Mouse (Mus musculus) MEL (cell line): ENCODE measurements around the gene Sat2. TPM values are rescaled to one million over a fixed set of nuclear protein-coding genes. Genes with fewer than 3 reads are reported as not detected.

Experiments used
- BHLHE40 ChIP-seq: IDR thresholded peaks from 2 replicates; pipeline ENCODE4 v1.6.1; 2012; ENCODE audit warnings: low read depth, mild to moderate bottlenecking, inconsistent platforms, low read length, improper control_type of control experiment, borderline replicate concordance
- CHD1 ChIP-seq: IDR thresholded peaks from 2 replicates; pipeline ENCODE4 v1.6.1; 2012; ENCODE audit warnings: low read depth, mild to moderate bottlenecking, inconsistent platforms, low read length, improper control_type of control experiment
- CHD2 ChIP-seq: IDR thresholded peaks from 2 replicates; pipeline ENCODE4 v1.6.1; 2011; ENCODE audit warnings: low read length, improper control_type of control experiment
- E2F4 ChIP-seq: IDR thresholded peaks from 2 replicates; pipeline ENCODE4 v1.6.1; 2011; ENCODE audit warnings: low read depth, low read length, improper control_type of control experiment, borderline replicate concordance
- ELF1 ChIP-seq: IDR thresholded peaks from 2 replicates; pipeline ENCODE4 v1.6.1; 2014; ENCODE audit warnings: low read depth, mild to moderate bottlenecking, inconsistent platforms, low read length, improper control_type of control experiment, moderate library complexity
- ETS1 ChIP-seq: IDR thresholded peaks from 2 replicates; pipeline ENCODE4 v1.6.1; 2012; ENCODE audit warnings: low read depth, mild to moderate bottlenecking, inconsistent platforms, low read length, improper control_type of control experiment, moderate library complexity
- GATA1 ChIP-seq: IDR thresholded peaks from 2 replicates; pipeline ENCODE4 v1.6.1; 2011; ENCODE audit warnings: low read depth, low read length, improper control_type of control experiment
- KAT2A ChIP-seq: conservative IDR thresholded peaks from 2 replicates; pipeline ENCODE4 v1.6.1; 2012; ENCODE audit warnings: low read depth, low read length, improper control_type of control experiment, inconsistent platforms
- MAFK ChIP-seq: IDR thresholded peaks from 2 replicates; pipeline ENCODE4 v1.6.1; 2011; ENCODE audit warnings: low read depth, mild to moderate bottlenecking, low read length, improper control_type of control experiment, borderline replicate concordance
- MAX ChIP-seq: IDR thresholded peaks from 2 replicates; pipeline ENCODE4 v1.6.1; 2011; ENCODE audit warnings: low read length, improper control_type of control experiment
- MYC ChIP-seq: IDR thresholded peaks from 2 replicates; pipeline ENCODE4 v1.6.1; 2011; ENCODE audit warnings: low read depth, mild to moderate bottlenecking, low read length, improper control_type of control experiment, moderate library complexity
- NRF1 ChIP-seq: IDR thresholded peaks from 2 replicates; pipeline ENCODE4 v1.6.1; 2014; ENCODE audit warnings: low read depth, mild to moderate bottlenecking, inconsistent platforms, low read length, improper control_type of control experiment, moderate library complexity; ENCODE audit not compliant: poor library complexity, insufficient read depth, severe bottlenecking
- POLR2A ChIP-seq, 2 experiments: IDR thresholded peaks; 2 replicates each; pipeline ENCODE4 v1.6.1; 2011 to 2012; ENCODE audit warnings: low read length in 2 of 2, mild to moderate bottlenecking in 2 of 2, control low read depth in 1 of 2, improper control_type of control experiment in 1 of 2, low read depth in 1 of 2, moderate library complexity in 1 of 2; ENCODE audit not compliant: control insufficient read depth in 1 of 2, insufficient read depth in 1 of 2, poor library complexity in 1 of 2
- POLR2AphosphoS2 ChIP-seq: IDR thresholded peaks from 2 replicates; pipeline ENCODE4 v1.6.1; 2011; ENCODE audit warnings: low read length, improper control_type of control experiment
- RAD21 ChIP-seq: IDR thresholded peaks from 2 replicates; pipeline ENCODE4 v1.6.1; 2011; ENCODE audit warnings: mild to moderate bottlenecking, low read depth, low read length, improper control_type of control experiment
- TBP ChIP-seq: IDR thresholded peaks from 2 replicates; pipeline ENCODE4 v1.8.0; 2011; ENCODE audit warnings: low read depth, low read length, improper control_type of control experiment
- USF1 ChIP-seq: IDR thresholded peaks from 2 replicates; pipeline ENCODE4 v1.6.1; 2014; ENCODE audit warnings: low read depth, mild to moderate bottlenecking, inconsistent platforms, low read length, improper control_type of control experiment, moderate library complexity
- ZC3H11A ChIP-seq: IDR thresholded peaks from 2 replicates; pipeline ENCODE4 v1.6.1; 2012; ENCODE audit warnings: low read depth, mild to moderate bottlenecking, inconsistent platforms, low read length, improper control_type of control experiment
- ZMIZ1 ChIP-seq: IDR thresholded peaks from 2 replicates; pipeline ENCODE4 v1.6.1; 2012; ENCODE audit warnings: low read depth, mild to moderate bottlenecking, inconsistent platforms, low read length, improper control_type of control experiment, moderate library complexity
- polyA plus RNA-seq, 2 experiments: library from polyadenylated mRNA; stranded (reverse) in 1 of 2; unstranded in 1 of 2; fragments of >175 nt in 1 of 2; fragments of >200 nt in 1 of 2; gene quantifications; 2 replicates each; pipeline versions ENCODE4 v1.2.1 to v1.2.4; 2012; ENCODE audit warnings: low replicate concordance in 2 of 2, low read depth in 1 of 2; ENCODE audit not compliant: insufficient read length in 2 of 2, insufficient read depth in 1 of 2, missing spikeins in 1 of 2
- total RNA-seq: library from RNA; depleted of rRNA; stranded (reverse); fragments of 300-350 nt; gene quantifications from 2 replicates; pipeline ENCODE4 v1.2.3, GENCODE M21; 2012; rRNA removed

The Sat2 gene
- total and polyA plus RNA-seq, 3 experiments, result not detected

GRCm38 (mm10) chr11:69672211-69672706 is 50.4 kb downstream of the Sat2 start, which contains the start of gene Eif4a1 (continued):
- TF ChIP-seq MYC (peak; percentile 100), ZC3H11A (no peak), NRF1 (0 out of 2 replicates have a peak, but pooled peaks have one; percentile 25), MAX (peak; percentile 100), GATA1 (no peak), E2F4 (no peak), BHLHE40 (peak; percentile 98), RAD21 (no peak), CHD2 (peak; percentile 83), KAT2A (peak; percentile 73), CHD1 (no peak), POLR2AphosphoS2 (peak; percentile 100), ZMIZ1 (peak; percentile 100), ETS1 (peak; percentile 54; the same call in 1 of the 2 replicates), POLR2A (IDR thresholded peaks at IDR 0.05; ENCODE audit: control insufficient read depth in 1 of 2, insufficient read depth in 1 of 2, low read depth in 1 of 2, low read length in 2 of 2, poor library complexity in 1 of 2) (peak; percentile 97 to 100), MAFK (no peak), ELF1 (peak; percentile 94), USF1 (peak; percentile 97), TBP (peak; percentile 99)

Other genes with a start within 250 kb of the Sat2 start
Only the 30 nearest of the 32 such genes appear.
- gene Cyb5d1, start 226.4 kb upstream of the Sat2 start, total RNA-seq, result 26.8 and 39.6 TPM in 2 replicates
- 10 to 100 TPM in 1 of 2 experiments, not detected in 1; 21.3 TPM for gene Cyb5d1, start 226.4 kb upstream of the Sat2 start, polyA plus RNA-seq
- 0.39 TPM in 2 replicates for gene Tmem88, start 223.8 kb upstream of the Sat2 start, total RNA-seq
- under 1 TPM in 1 of 2 experiments, not detected in 1; 0.45 TPM for gene Tmem88, start 223.8 kb upstream of the Sat2 start, polyA plus RNA-seq
- 5.8 and 7.2 TPM in 2 replicates for gene Kdm6b, start 208.3 kb upstream of the Sat2 start, total RNA-seq
- gene Kdm6b, start 208.3 kb upstream of the Sat2 start, polyA plus RNA-seq, result 10 to 100 TPM; 25.0 to 43.4 TPM
- under 0.01 and 0.04 TPM in 2 replicates for gene Dnah2, start 72.9 kb upstream of the Sat2 start, total RNA-seq
- gene Dnah2, start 72.9 kb upstream of the Sat2 start, polyA plus RNA-seq, result under 1 TPM in 1 of 2 experiments, not detected in 1; 0.07 TPM
- 0.20 and 0.23 TPM in 2 replicates for gene Efnb3, start 61.8 kb upstream of the Sat2 start, total RNA-seq
- gene Efnb3, start 61.8 kb upstream of the Sat2 start, polyA plus RNA-seq, result under 1 TPM in 1 of 2 experiments, not detected in 1; 0.72 TPM
- gene Wrap53, start 41.8 kb upstream of the Sat2 start, total RNA-seq, result 18.5 and 18.9 TPM in 2 replicates
- 10 to 100 TPM in 1 of 2 experiments, not detected in 1; 24.5 TPM for gene Wrap53, start 41.8 kb upstream of the Sat2 start, polyA plus RNA-seq
- 74.1 and 76.4 TPM in 2 replicates for gene Trp53, start 41.7 kb upstream of the Sat2 start, total RNA-seq
- gene Trp53, start 41.7 kb upstream of the Sat2 start, polyA plus RNA-seq, result 100 to 1,000 TPM in 1 of 2 experiments, not detected in 1; 212 TPM
- 13.4 and 15.1 TPM in 2 replicates for gene Atp1b2, start 16.1 kb upstream of the Sat2 start, total RNA-seq
- 100 to 1,000 TPM in 1 of 2 experiments, not detected in 1; 136 TPM for gene Atp1b2, start 16.1 kb upstream of the Sat2 start, polyA plus RNA-seq
- not detected in 2 replicates for gene Shbg, start 4.1 kb upstream of the Sat2 start, total RNA-seq
- gene Shbg, start 4.1 kb upstream of the Sat2 start, polyA plus RNA-seq, result not detected
- 90.2 and 95.1 TPM in 2 replicates for gene Fxr2, start 11.0 kb downstream of the Sat2 start, total RNA-seq
- gene Fxr2, start 11.0 kb downstream of the Sat2 start, polyA plus RNA-seq, result 10 to 100 TPM in 1 of 2 experiments, not detected in 1; 97.6 TPM
- gene Sox15, start 33.3 kb downstream of the Sat2 start, total RNA-seq, result not detected in 2 replicates
- gene Sox15, start 33.3 kb downstream of the Sat2 start, polyA plus RNA-seq, result under 1 TPM in 1 of 2 experiments, not detected in 1; 0.11 TPM
- gene Mpdu1, start 40.6 kb downstream of the Sat2 start, total RNA-seq, result 60.9 and 62.1 TPM in 2 replicates
- gene Mpdu1, start 40.6 kb downstream of the Sat2 start, polyA plus RNA-seq, result 100 to 1,000 TPM; 101 to 259 TPM
- gene Cd68, start 44.1 kb downstream of the Sat2 start, total RNA-seq, result 4.1 and 5.3 TPM in 2 replicates
- gene Cd68, start 44.1 kb downstream of the Sat2 start, polyA plus RNA-seq, result 10 to 100 TPM in 1 of 2 experiments, not detected in 1; 19.8 TPM
- 1,645 and 1,689 TPM in 2 replicates for gene Eif4a1, start 50.4 kb downstream of the Sat2 start, total RNA-seq
- 100 to 1,000 TPM; 114 to 634 TPM for gene Eif4a1, start 50.4 kb downstream of the Sat2 start, polyA plus RNA-seq
- gene Senp3, start 60.1 kb downstream of the Sat2 start, total RNA-seq, result 121 and 147 TPM in 2 replicates
- 100 to 1,000 TPM; 171 to 890 TPM for gene Senp3, start 60.1 kb downstream of the Sat2 start, polyA plus RNA-seq
- gene Tnfsf13, start 63.8 kb downstream of the Sat2 start, total RNA-seq, result 0.19 TPM in 1 of 2 replicates, not detected in the other
- under 1 TPM in 1 of 2 experiments, not detected in 1; 0.13 TPM for gene Tnfsf13, start 63.8 kb downstream of the Sat2 start, polyA plus RNA-seq
- not detected in 2 replicates for gene Tnfsf12, start 73.8 kb downstream of the Sat2 start, total RNA-seq
- under 1 TPM in 1 of 2 experiments, not detected in 1; 0.10 TPM for gene Tnfsf12, start 73.8 kb downstream of the Sat2 start, polyA plus RNA-seq
- not detected in 2 replicates for gene Tnfsfm13, start 74.1 kb downstream of the Sat2 start, total RNA-seq
- gene Tnfsfm13, start 74.1 kb downstream of the Sat2 start, polyA plus RNA-seq, result not detected
- 16.6 and 22.2 TPM in 2 replicates for gene Polr2a, start 136.6 kb downstream of the Sat2 start, total RNA-seq
- gene Polr2a, start 136.6 kb downstream of the Sat2 start, polyA plus RNA-seq, result 100 to 1,000 TPM in 1 of 2 experiments, 10 to 100 TPM in 1; 73.9 to 193 TPM
- gene Slc35g3, start 139.9 kb downstream of the Sat2 start, total RNA-seq, result 0.08 TPM in 1 of 2 replicates, not detected in the other
- gene Slc35g3, start 139.9 kb downstream of the Sat2 start, polyA plus RNA-seq, result under 1 TPM in 1 of 2 experiments, not detected in 1; 0.22 TPM
- gene Zbtb4, start 143.9 kb downstream of the Sat2 start, total RNA-seq, result 1.4 and 2.4 TPM in 2 replicates
- 1 to 10 TPM in 1 of 2 experiments, not detected in 1; 2.7 TPM for gene Zbtb4, start 143.9 kb downstream of the Sat2 start, polyA plus RNA-seq
- 0.31 and 0.33 TPM in 2 replicates for gene Chrnb1, start 173.9 kb downstream of the Sat2 start, total RNA-seq
- gene Chrnb1, start 173.9 kb downstream of the Sat2 start, polyA plus RNA-seq, result 1 to 10 TPM in 1 of 2 experiments, not detected in 1; 1.6 TPM
- gene Fgf11, start 179.8 kb downstream of the Sat2 start, total RNA-seq, result 4.8 and 5.1 TPM in 2 replicates
- 10 to 100 TPM in 1 of 2 experiments, not detected in 1; 26.8 TPM for gene Fgf11, start 179.8 kb downstream of the Sat2 start, polyA plus RNA-seq
- gene Tmem102, start 183.6 kb downstream of the Sat2 start, total RNA-seq, result 0.29 and 0.31 TPM in 2 replicates
- gene Tmem102, start 183.6 kb downstream of the Sat2 start, polyA plus RNA-seq, result 1 to 10 TPM in 1 of 2 experiments, not detected in 1; 2.4 TPM
- gene Gm39566, start 193.3 kb downstream of the Sat2 start, total RNA-seq, result 0.04 TPM in 1 of 2 replicates, not detected in the other
- gene Gm39566, start 193.3 kb downstream of the Sat2 start, polyA plus RNA-seq, result not detected
- not detected in 2 replicates for gene Spem2, start 196.4 kb downstream of the Sat2 start, total RNA-seq
- gene Spem2, start 196.4 kb downstream of the Sat2 start, polyA plus RNA-seq, result not detected
- gene Spem1, start 200.2 kb downstream of the Sat2 start, total RNA-seq, result 0.19 TPM in 1 of 2 replicates, not detected in the other
- gene Spem1, start 200.2 kb downstream of the Sat2 start, polyA plus RNA-seq, result under 1 TPM in 1 of 2 experiments, not detected in 1; 0.15 TPM
- gene Nlgn2, start 215.8 kb downstream of the Sat2 start, total RNA-seq, result 20.3 and 20.9 TPM in 2 replicates
- 10 to 100 TPM; 29.8 to 43.3 TPM for gene Nlgn2, start 215.8 kb downstream of the Sat2 start, polyA plus RNA-seq
- 176 and 190 TPM in 2 replicates for gene Tmem256, start 216.5 kb downstream of the Sat2 start, total RNA-seq
- gene Tmem256, start 216.5 kb downstream of the Sat2 start, polyA plus RNA-seq, result 100 to 1,000 TPM in 1 of 2 experiments, not detected in 1; 181 TPM
- 3.8 and 4.6 TPM in 2 replicates for gene Plscr3, start 224.4 kb downstream of the Sat2 start, total RNA-seq
- gene Plscr3, start 224.4 kb downstream of the Sat2 start, polyA plus RNA-seq, result 10 to 100 TPM in 1 of 2 experiments, not detected in 1; 26.0 TPM